Mouse (Mus musculus) G1E (cell line): ENCODE measurements at regions not wholly inside any gene's neighbourhood (a gene's known extent, or its start where the extent isn't known, plus 50 kb on each side); places are given as distances from the start of the nearest gene placed in this dataset.
A peak's percentile ranks its signal among the peaks of the same experiment; 100 is the strongest.

Experiments used
- ATAC-seq: 2 replicates; pipeline ENCODE4 v1.8.0; 2016; ENCODE audit warnings: mild to moderate bottlenecking; ENCODE audit not compliant: insufficient number of reproducible peaks, poor library complexity, low FRiP score, severe bottlenecking; ENCODE audit errors: extremely low read depth
- DNase-seq: peaks from one replicate; pipeline ENCODE4 v3.0.0; 2012; ENCODE audit warnings: low spot score
- H3K27me3 ChIP-seq: 2 replicates; pipeline ENCODE4 v1.6.1; 2012; ENCODE audit warnings: mild to moderate bottlenecking, low read length, inconsistent platforms; ENCODE audit not compliant: insufficient read depth
- H3K36me3 ChIP-seq: replicated peaks from 2 replicates; pipeline ENCODE3; 2012; ENCODE audit warnings: mild to moderate bottlenecking, inconsistent platforms
- H3K4me1 ChIP-seq: 2 replicates; pipeline ENCODE4 v1.6.1; 2012; ENCODE audit warnings: low read depth, low read length, inconsistent platforms, mixed read lengths; ENCODE audit not compliant: insufficient read depth
- H3K4me3 ChIP-seq: 2 replicates; pipeline ENCODE4 v1.5.1; 2012; ENCODE audit warnings: low read depth, mild to moderate bottlenecking, inconsistent platforms, low read length, moderate library complexity, mixed read lengths
- H3K9me3 ChIP-seq: replicated peaks from 2 replicates; pipeline ENCODE4 v1.6.1; 2012; ENCODE audit warnings: inconsistent platforms
- CTCF ChIP-seq: IDR thresholded peaks from 2 replicates; pipeline ENCODE4 v1.5.1; 2012; ENCODE audit warnings: low read depth, low read length, inconsistent platforms, mixed read lengths
- GATA1 ChIP-seq: IDR thresholded peaks from 2 replicates; pipeline ENCODE4 v1.6.1; 2012; ENCODE audit warnings: borderline replicate concordance, low read length, inconsistent platforms, mixed read lengths
- GATA2 ChIP-seq: IDR thresholded peaks from 2 replicates; pipeline ENCODE4 v1.6.1; 2012; ENCODE audit warnings: low read depth, low read length, inconsistent platforms, borderline replicate concordance
- POLR2AphosphoS5 ChIP-seq: IDR thresholded peaks from 2 replicates; pipeline ENCODE4 v1.6.1; 2012; ENCODE audit warnings: low read depth, low read length, inconsistent platforms; ENCODE audit not compliant: insufficient replicate concordance
- TAL1 ChIP-seq: conservative IDR thresholded peaks from 2 replicates; pipeline ENCODE4 v1.6.1; 2012; ENCODE audit warnings: low read depth, low read length, inconsistent platforms, mixed read lengths

- Histone ChIP-seq H3K4me1 (no peaks in the 10 kb centered on the region), H3K27me3 (peaks cover 24% of the 10 kb centered on the region), H3K9me3 (no peaks in the 10 kb centered on the region), H3K4me3 (no peak overlapping the region), H3K36me3 (no peaks in the 10 kb centered on the region)
- ATAC-seq: no peak
- TF ChIP-seq GATA2 (no peak), CTCF (no peak), TAL1 (no peak), GATA1 (no peak), POLR2AphosphoS5 (no peak)
- no peak for DNase-seq
These were observed 133.2 kb downstream of the Tex29 start for GRCm38 (mm10) chr8:11973436-11973835.

GRCm38 (mm10) chr8:11977121-11977520 lies 136.8 kb downstream of the Tex29 start:
- H3K27me3 ChIP-seq: peaks cover 9% of the 10 kb centered on the region
- no peak for DNase-seq
- ATAC-seq: no peak
- no peak overlapping the region for H3K4me3 ChIP-seq
- no peak for TF ChIP-seq GATA1
- TF ChIP-seq TAL1: no peak
- no peak for TF ChIP-seq CTCF
- TF ChIP-seq GATA2: no peak
- TF ChIP-seq POLR2AphosphoS5: no peak
- H3K36me3 ChIP-seq: no peaks in the 10 kb centered on the region
- H3K9me3 ChIP-seq: no peaks in the 10 kb centered on the region
- H3K4me1 ChIP-seq: no peaks in the 10 kb centered on the region

- no peak overlapping the region for H3K4me3 ChIP-seq
- ATAC-seq: no peak
- TF ChIP-seq GATA1 (no peak), GATA2 (no peak), CTCF (no peak), TAL1 (no peak), POLR2AphosphoS5 (no peak)
- H3K36me3 ChIP-seq: no peaks in the 10 kb centered on the region
- H3K27me3 ChIP-seq: no peaks in the 10 kb centered on the region
- H3K9me3 ChIP-seq: no peaks in the 10 kb centered on the region
- no peak for DNase-seq
- H3K4me1 ChIP-seq: no peaks in the 10 kb centered on the region
These were observed 138.8 kb downstream of the Tex29 start for GRCm38 (mm10) chr8:11979056-11979455.

GRCm38 (mm10) chr8:11981458-11981857 lies 141.2 kb downstream of the Tex29 start:
- Histone ChIP-seq H3K9me3 (no peaks in the 10 kb centered on the region), H3K27me3 (no peaks in the 10 kb centered on the region), H3K36me3 (no peaks in the 10 kb centered on the region), H3K4me1 (no peaks in the 10 kb centered on the region), H3K4me3 (no peak overlapping the region)
- TF ChIP-seq GATA2: no peak
- TF ChIP-seq POLR2AphosphoS5: no peak
- TF ChIP-seq CTCF: peak; percentile 71; the same call in 1 of the 2 replicates
- ATAC-seq: no peak
- DNase-seq: no peak

GRCm38 (mm10) chr8:11990024-11990423 lies 149.8 kb downstream of the Tex29 start:
- Histone ChIP-seq H3K4me3 (no peak overlapping the region), H3K27me3 (no peaks in the 10 kb centered on the region), H3K9me3 (no peaks in the 10 kb centered on the region), H3K36me3 (no peaks in the 10 kb centered on the region), H3K4me1 (no peaks in the 10 kb centered on the region)
- DNase-seq (no peak), ATAC-seq (no peak)
- TF ChIP-seq POLR2AphosphoS5 (no peak), TAL1 (no peak), CTCF (no peak), GATA2 (no peak), GATA1 (no peak)

- no peaks in the 10 kb centered on the region for H3K36me3 ChIP-seq
- TF ChIP-seq GATA1: no peak
- no peak for TF ChIP-seq TAL1
- TF ChIP-seq CTCF: no peak
- no peak for TF ChIP-seq GATA2
- TF ChIP-seq POLR2AphosphoS5: no peak
- H3K4me1 ChIP-seq: no peaks in the 10 kb centered on the region
- DNase-seq (no peak), ATAC-seq (no peak)
- H3K4me3 ChIP-seq: no peak overlapping the region
- H3K27me3 ChIP-seq: no peaks in the 10 kb centered on the region
- no peaks in the 10 kb centered on the region for H3K9me3 ChIP-seq
These were observed 159.6 kb downstream of the Tex29 start for GRCm38 (mm10) chr8:11999736-12000458.
